Mouse (Mus musculus) neutrophil, adult 65 days (primary cell): ENCODE results near the gene Trim44. TPM values are rescaled to one million over a fixed set of nuclear protein-coding genes. Genes with fewer than 3 reads are reported as not detected.

Experiments
- total RNA-seq: library from RNA; stranded (reverse); gene quantifications from 2 replicates; pipeline ENCODE4 v1.2.4, GENCODE M21; 2023

Gene Trim44
- 7.6 and 8.7 TPM in 2 replicates for total RNA-seq

GRCm38 (mm10) chr2:102407363-102408184, at the start of gene Trim44:
Gene Trim44, minus strand, starts transcription at chr2:102407828.

DNA sequence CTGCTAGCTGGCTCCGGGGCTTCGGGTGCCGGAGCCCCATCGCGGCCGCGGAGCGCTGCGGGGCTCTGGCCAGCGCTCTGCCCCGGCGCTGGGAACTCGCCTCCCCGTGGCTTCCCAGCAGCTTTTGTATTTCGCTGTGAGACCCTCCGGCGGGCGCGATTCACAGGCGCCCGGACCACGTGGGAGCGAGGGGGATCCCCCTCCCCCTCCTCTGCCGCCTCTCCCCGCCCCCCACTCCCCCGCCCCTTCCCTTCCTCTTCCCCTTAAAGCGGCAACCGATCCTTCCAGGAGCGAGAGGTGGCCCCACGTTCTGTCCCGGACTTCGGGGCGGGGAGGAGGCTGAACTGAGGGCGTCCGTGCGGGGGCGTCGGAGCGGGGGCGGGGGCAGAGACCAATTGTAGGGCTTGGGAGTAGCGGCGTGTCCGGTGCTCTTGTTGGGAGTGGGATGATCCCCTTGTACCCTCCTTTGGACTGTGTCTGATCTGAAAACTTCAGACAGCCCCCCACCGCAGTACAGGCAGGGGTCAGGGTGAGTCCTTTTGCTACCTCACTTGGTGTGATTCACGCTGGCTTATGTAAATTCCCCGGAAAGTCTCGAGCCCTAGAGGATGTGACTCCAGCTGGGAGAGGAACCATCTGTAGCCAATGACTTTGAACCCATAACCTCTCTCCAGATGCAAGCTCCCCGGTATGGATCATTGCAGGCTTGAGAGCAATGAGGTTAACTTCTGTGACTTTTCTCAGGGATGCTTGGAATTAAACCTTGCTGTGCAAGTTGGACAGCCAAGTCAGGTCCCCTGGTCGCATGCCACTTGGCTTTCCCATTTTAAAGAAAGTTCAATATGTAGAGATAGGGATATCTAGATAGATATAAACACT, 44.3 kb upstream of the Trim44 start, which contains the start of gene Fjx1:
Gene Fjx1, minus strand, starts transcription at position 829 of the 879 bp plus-strand sequence.

Other genes with a start within 250 kb of the Trim44 start
- 12.8 and 14.8 TPM in 2 replicates for gene Ldlrad3, start 221.4 kb downstream of the Trim44 start, total RNA-seq
- gene Fjx1, start 44.7 kb upstream of the Trim44 start, total RNA-seq = not detected in 2 replicates
- gene Pamr1, start 142.2 kb upstream of the Trim44 start, total RNA-seq = not detected in 2 replicates